Mouse (Mus musculus) neural tube, embryonic 10.5 days (tissue): ENCODE measurements around the gene Gfod2.
A peak's percentile ranks its signal among the peaks of the same experiment; 100 is the strongest.

Source experiments
- DNase-seq: peaks from one replicate; pipeline ENCODE4 v3.0.0-alpha.2; 2017; ENCODE audit warnings: low spot score; ENCODE audit errors: extremely low spot score

Gene Gfod2

GRCm38 (mm10) chr8:105758277-105759108, at the start of gene Gfod2:
Gene Gfod2 (minus strand): TSS chr8:105758664.
- peak; percentile 97 for DNase-seq

- no peak for DNase-seq
These were observed 49.3 kb upstream of the Gfod2 start for GRCm38 (mm10) chr8:105807766-105808165.

- DNase-seq = no peak
These were observed 47.5 kb upstream of the Gfod2 start for GRCm38 (mm10) chr8:105805964-105806363.

- DNase-seq = no peak
These were observed 46.9 kb upstream of the Gfod2 start for GRCm38 (mm10) chr8:105805346-105805745.

- DNase-seq = no peak
These were observed 46.3 kb upstream of the Gfod2 start for GRCm38 (mm10) chr8:105804797-105805196.

- no peak for DNase-seq
These were observed 42.9 kb upstream of the Gfod2 start for GRCm38 (mm10) chr8:105801153-105801904.

GRCm38 (mm10) chr8:105799091-105799812, 40.8 kb upstream of the Gfod2 start:
- DNase-seq = no peak

- no peak for DNase-seq
These were observed 39.9 kb upstream of the Gfod2 start for GRCm38 (mm10) chr8:105798408-105798807.

- no peak for DNase-seq
These were observed 37.3 kb upstream of the Gfod2 start for GRCm38 (mm10) chr8:105795785-105796184.

- DNase-seq = no peak
These were observed 35.6 kb upstream of the Gfod2 start for GRCm38 (mm10) chr8:105794009-105794598.

GRCm38 (mm10) chr8:105793331-105793730, 34.9 kb upstream of the Gfod2 start:
- no peak for DNase-seq

GRCm38 (mm10) chr8:105789626-105790025, 31.2 kb upstream of the Gfod2 start:
- no peak for DNase-seq

- DNase-seq = no peak
These were observed 30.5 kb upstream of the Gfod2 start for GRCm38 (mm10) chr8:105788927-105789326.

- peak; percentile 60 for DNase-seq
These were observed 29.8 kb upstream of the Gfod2 start for GRCm38 (mm10) chr8:105788241-105788640.

- DNase-seq = no peak
These were observed 21.8 kb upstream of the Gfod2 start for GRCm38 (mm10) chr8:105780298-105780697.

- DNase-seq = no peak
These were observed 19.4 kb upstream of the Gfod2 start for GRCm38 (mm10) chr8:105777833-105778232.

- no peak for DNase-seq
These were observed 16.0 kb upstream of the Gfod2 start for GRCm38 (mm10) chr8:105774498-105774897.

GRCm38 (mm10) chr8:105773441-105773861, 15.0 kb upstream of the Gfod2 start:
- DNase-seq = no peak

- no peak for DNase-seq
These were observed 13.1 kb upstream of the Gfod2 start for GRCm38 (mm10) chr8:105771398-105772175.

- peak; percentile 25 for DNase-seq
These were observed 12.1 kb upstream of the Gfod2 start for GRCm38 (mm10) chr8:105770609-105771008.
